Mouse (Mus musculus) testis, adult 2 months (tissue): ENCODE measurements around the gene Ntan1. TPM values are rescaled to one million over a fixed set of nuclear protein-coding genes. Genes with fewer than 3 reads are reported as not detected.

Experiments used
- H3K27ac ChIP-seq: fragments of 200-500 bp; 2 replicates; pipeline ENCODE4 v1.5.1; 2012; ENCODE audit warnings: low read depth, low read length; ENCODE audit not compliant: control insufficient read depth, insufficient read depth
- H3K27me3 ChIP-seq: fragments of 200-500 bp; 2 replicates; pipeline ENCODE4 v1.6.1; 2012; ENCODE audit warnings: mild to moderate bottlenecking, low read length, moderate library complexity; ENCODE audit not compliant: control insufficient read depth, insufficient read depth
- H3K36me3 ChIP-seq: fragments of 200-500 bp; 2 replicates; pipeline ENCODE4 v1.6.1; 2012; ENCODE audit warnings: mild to moderate bottlenecking, low read length; ENCODE audit not compliant: control insufficient read depth, insufficient read depth
- H3K4me1 ChIP-seq: fragments of 200-500 bp; 2 replicates; pipeline ENCODE4 v1.6.1; 2012; ENCODE audit warnings: low read length; ENCODE audit not compliant: control insufficient read depth, insufficient read depth
- H3K4me3 ChIP-seq: fragments of 200-500 bp; 2 replicates; pipeline ENCODE4 v1.5.1; 2012; ENCODE audit warnings: low read depth, mild to moderate bottlenecking, low read length, moderate library complexity, mixed read lengths; ENCODE audit not compliant: control insufficient read depth
- CTCF ChIP-seq: fragments of 200-500 bp; IDR thresholded peaks from 2 replicates; pipeline ENCODE4 v1.5.1; 2012; ENCODE audit warnings: low read depth, mild to moderate bottlenecking, inconsistent platforms, low read length, moderate library complexity; ENCODE audit not compliant: control insufficient read depth, insufficient read depth, insufficient replicate concordance
- POLR2A ChIP-seq: fragments of 200-500 bp; IDR thresholded peaks from 2 replicates; pipeline ENCODE4 v1.6.1; 2012; ENCODE audit warnings: low read depth, mild to moderate bottlenecking, inconsistent platforms, low read length, moderate library complexity; ENCODE audit not compliant: control insufficient read depth
- polyA plus RNA-seq: library from polyadenylated mRNA; depleted of rRNA; stranded (reverse); fragments of >200 nt; gene quantifications from 2 replicates; pipeline ENCODE4 v1.2.3, GENCODE M21; 2012

Gene Ntan1
- polyA plus RNA-seq, 1 experiment = 21.6 TPM

DNA sequence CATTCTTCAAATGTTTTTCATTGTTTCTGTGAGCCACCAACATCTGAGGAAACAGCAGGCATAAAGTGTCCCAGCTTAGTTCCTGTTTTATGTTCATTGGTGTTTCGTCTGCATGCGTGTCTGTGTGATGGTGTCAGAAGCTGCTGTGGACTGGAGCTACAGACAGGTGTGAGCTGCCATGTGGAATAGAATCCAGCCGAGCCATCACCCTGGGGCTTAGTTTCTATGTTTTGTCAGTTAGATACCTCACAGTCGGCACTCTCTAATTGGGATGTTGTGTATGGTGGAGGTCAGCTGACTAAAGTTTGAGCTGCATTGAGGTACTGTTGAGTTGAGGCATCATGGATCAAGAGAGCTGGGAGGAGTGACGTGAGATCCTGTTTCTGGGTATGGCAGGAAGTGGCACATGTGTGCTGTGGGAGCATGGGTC is 21.9 kb upstream of the Ntan1 start:
- no peaks in the 10 kb centered on the region for H3K27me3 ChIP-seq
- no peak for TF ChIP-seq CTCF
- no peak for TF ChIP-seq POLR2A
- no peaks in the 10 kb centered on the region for H3K4me1 ChIP-seq
- peaks cover 11% of the 10 kb centered on the region for H3K36me3 ChIP-seq
- H3K4me3 ChIP-seq = no peak overlapping the region
- no peak overlapping the region for H3K27ac ChIP-seq

GRCm38 (mm10) chr16:13801231-13801630 is 17.4 kb upstream of the Ntan1 start:
- TF ChIP-seq POLR2A (no peak), CTCF (no peak)
- no peak overlapping the region for H3K27ac ChIP-seq
- H3K4me1 ChIP-seq = no peaks in the 10 kb centered on the region
- H3K36me3 ChIP-seq = peaks cover 10% of the 10 kb centered on the region
- no peak overlapping the region for H3K4me3 ChIP-seq
- no peaks in the 10 kb centered on the region for H3K27me3 ChIP-seq

DNA sequence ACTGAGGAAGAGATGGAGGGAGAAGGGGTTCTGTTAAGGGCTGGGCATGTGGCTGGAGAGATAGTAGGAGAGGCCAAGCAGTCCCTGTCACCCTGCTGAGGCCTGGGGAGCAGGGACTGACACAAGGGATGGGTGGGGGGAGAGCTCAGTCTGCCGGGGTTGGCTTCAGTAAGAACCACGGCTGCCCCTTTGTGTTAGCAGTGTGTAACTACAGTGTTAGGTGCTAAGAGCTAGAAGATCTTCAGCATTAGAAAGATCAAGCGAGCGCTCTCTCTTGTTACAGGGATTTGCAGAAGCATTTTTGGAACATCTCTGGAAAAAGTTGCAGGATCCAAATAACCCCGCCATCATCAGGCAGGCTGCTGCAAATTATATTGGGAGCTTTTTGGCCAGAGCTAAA is 14.0 kb upstream of the Ntan1 start:
- Histone ChIP-seq H3K36me3 (peaks cover 7% of the 10 kb centered on the region), H3K4me3 (no peak overlapping the region), H3K27me3 (no peaks in the 10 kb centered on the region), H3K27ac (no peak overlapping the region), H3K4me1 (no peaks in the 10 kb centered on the region)
- TF ChIP-seq POLR2A (no peak), CTCF (no peak)

GRCm38 (mm10) chr16:13807616-13808015 is 11.0 kb upstream of the Ntan1 start:
- Histone ChIP-seq H3K27ac (no peak overlapping the region), H3K36me3 (peaks cover 4% of the 10 kb centered on the region), H3K4me3 (no peak overlapping the region), H3K4me1 (no peaks in the 10 kb centered on the region), H3K27me3 (no peaks in the 10 kb centered on the region)
- no peak for TF ChIP-seq CTCF
- TF ChIP-seq POLR2A = no peak

- no peak overlapping the region for H3K4me3 ChIP-seq
- no peak overlapping the region for H3K27ac ChIP-seq
- H3K27me3 ChIP-seq = no peaks in the 10 kb centered on the region
- TF ChIP-seq POLR2A = no peak
- TF ChIP-seq CTCF = no peak
- peaks cover 6% of the 10 kb centered on the region for H3K36me3 ChIP-seq
- H3K4me1 ChIP-seq = no peaks in the 10 kb centered on the region
These were observed 10.2 kb upstream of the Ntan1 start for GRCm38 (mm10) chr16:13808410-13808809.

DNA sequence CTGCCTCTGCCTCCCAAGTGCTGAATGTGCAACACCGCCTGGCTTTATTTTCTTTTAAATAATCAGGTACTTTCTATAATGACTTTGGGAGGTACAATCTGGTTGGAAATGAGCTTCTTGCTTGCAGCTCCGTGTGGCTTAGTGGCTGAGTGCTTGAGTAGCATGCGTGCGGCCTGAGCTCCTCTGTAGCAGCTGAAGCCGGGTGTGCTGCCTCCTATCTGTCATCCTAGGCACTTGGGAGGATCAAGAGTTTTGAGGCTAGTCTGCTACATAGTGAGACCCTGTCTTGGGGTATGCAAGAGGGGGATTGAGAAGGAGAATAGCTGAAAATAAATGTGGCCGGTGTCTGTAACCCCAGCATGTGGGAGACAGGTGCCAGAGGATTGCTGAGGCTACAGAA is 6.5 kb upstream of the Ntan1 start:
- no peak overlapping the region for H3K27ac ChIP-seq
- H3K36me3 ChIP-seq = peaks cover 4% of the 10 kb centered on the region
- TF ChIP-seq CTCF (no peak), POLR2A (no peak)
- no peak overlapping the region for H3K4me3 ChIP-seq
- H3K27me3 ChIP-seq = no peaks in the 10 kb centered on the region
- no peaks in the 10 kb centered on the region for H3K4me1 ChIP-seq

DNA sequence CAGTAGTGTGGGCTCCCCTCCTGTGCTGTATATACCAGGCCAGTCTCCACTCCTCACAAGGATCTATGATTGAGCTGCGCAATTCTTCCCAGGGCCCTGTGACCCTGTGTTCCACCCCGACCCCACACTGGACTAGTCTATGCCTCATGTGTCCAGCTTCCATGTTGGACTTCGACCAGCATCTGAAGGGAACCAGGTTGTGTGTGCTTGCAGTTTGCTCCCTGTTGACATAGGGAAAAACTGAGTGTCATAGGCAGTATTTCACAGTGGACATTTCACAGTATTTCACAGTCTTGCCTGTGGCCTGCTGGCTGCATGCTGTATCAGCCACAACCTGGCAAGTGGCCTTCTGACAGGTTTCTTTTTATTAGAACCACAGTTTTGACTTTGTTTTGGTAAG is 5.4 kb upstream of the Ntan1 start:
- H3K27ac ChIP-seq = no peak overlapping the region
- TF ChIP-seq CTCF (no peak), POLR2A (no peak)
- H3K36me3 ChIP-seq = peaks cover 4% of the 10 kb centered on the region
- no peak overlapping the region for H3K4me3 ChIP-seq
- no peaks in the 10 kb centered on the region for H3K27me3 ChIP-seq
- no peaks in the 10 kb centered on the region for H3K4me1 ChIP-seq

GRCm38 (mm10) chr16:13819394-13819743 is 724 bp downstream of the Ntan1 start:
- H3K27ac ChIP-seq = peak overlapping the region; percentile 55; the same call in 1 of the 2 replicates
- H3K4me1 ChIP-seq = peaks cover 7% of the 10 kb centered on the region
- TF ChIP-seq CTCF = no peak
- no peak for TF ChIP-seq POLR2A
- H3K27me3 ChIP-seq = no peaks in the 10 kb centered on the region
- H3K36me3 ChIP-seq = peaks cover under 1% of the 10 kb centered on the region; the same call in 1 of the 2 replicates
- peak overlapping the region; percentile 87 for H3K4me3 ChIP-seq
